Mouse (Mus musculus): ENCODE data around the gene Poln.

DNA sequence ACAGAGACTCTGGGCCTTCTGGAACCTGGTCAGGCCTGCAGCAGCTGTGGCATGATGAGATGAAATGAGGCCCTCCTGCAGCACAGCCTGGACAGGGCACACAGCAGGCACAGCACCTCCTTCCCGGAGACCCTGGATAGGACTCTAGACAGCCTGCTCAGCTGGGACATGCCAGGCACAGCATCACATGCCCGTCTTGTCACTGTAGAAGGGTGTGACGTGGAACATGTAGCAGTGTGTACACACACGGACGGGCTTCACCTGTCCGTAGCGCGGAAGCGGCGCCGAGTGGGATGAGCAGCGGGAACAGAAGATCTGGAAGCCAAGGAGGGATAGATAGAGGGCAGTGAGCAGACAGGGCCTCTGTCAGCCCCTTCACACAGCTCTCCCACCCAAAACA lies 26.5 kb upstream of the Poln start:
- no peak for TF ChIP-seq CTCF (IDR thresholded peaks at IDR 0.05; ENCODE audit: control insufficient read depth, insufficient read depth, insufficient read length)
- TF ChIP-seq CEBPB (IDR thresholded peaks at IDR 0.05; ENCODE audit: low read depth) = no peak
- TF ChIP-seq MAX (IDR thresholded peaks at IDR 0.05) = no peak
- TF ChIP-seq USF1 (IDR thresholded peaks at IDR 0.05; ENCODE audit: low read depth) = no peak
- TF ChIP-seq MYOG (IDR thresholded peaks at IDR 0.05; ENCODE audit: control insufficient read depth, extremely low read depth, insufficient read length) = no peak
- no peak for TF ChIP-seq MYOD1 (IDR thresholded peaks at IDR 0.05; ENCODE audit: control insufficient read depth, insufficient read length, low read depth)
